In genomic region chr12:54789346-54790143, GRCm38 (mm10) we compare ENCODE assay signal across 9 mouse cellular contexts. TPM values are rescaled to one million over a fixed set of nuclear protein-coding genes. Genes with fewer than 3 reads are reported as not detected.
DNase-seq lines count a peak whose midpoint lies in the region; ATAC-seq lines count a peak whose summit lies in the region.
"Had no signal": no experiment of that assay in that cellular context is flagged by ENCODE, and none has a peak within 500 bp of the region (broad histone marks: within the 10 kb centered on the region; RNA-seq: fewer than 3 reads in every experiment).

No protein-coding gene starts in this region.

- H3K9me3 ChIP-seq in kidney, embryonic 15.5 days (replicated peaks): no peaks in the 10 kb centered on the region

- H3K27me3 ChIP-seq in kidney, embryonic 15.5 days: no peaks in the 10 kb centered on the region

- no peak overlapping the region for H3K9ac ChIP-seq in kidney, embryonic 15.5 days

- peaks cover 53% of the 10 kb centered on the region for H3K4me1 ChIP-seq in kidney, embryonic 15.5 days

- peak; percentile 54 for DNase-seq in MN1 (ENCODE audit: low spot score)
- DNase-seq in embryo, embryonic 9.5 days (ENCODE audit: extremely low spot score): peak; percentile 49
- DNase-seq in heart, adult 8-10 months (ENCODE audit: low spot score): peak; percentile 63
- peak; percentile 31 for DNase-seq in lung, postnatal 14 days
- no peak for DNase-seq in frontal cortex, postnatal 36 days (ENCODE audit: low spot score in 2 of 2)
- no peak for DNase-seq in thymus, postnatal 36 days

- H3K27ac ChIP-seq in kidney, embryonic 15.5 days: peak overlapping the region; percentile 57

- peaks cover 38% of the 10 kb centered on the region for H3K36me3 ChIP-seq in kidney, embryonic 15.5 days

- 24% methylated on average over 11 of the region's 11 CpGs for WGBS in kidney, embryonic 15.5 days

- peak overlapping the region; percentile 35 for H3K4me2 ChIP-seq in kidney, embryonic 15.5 days

- peak overlapping the region; percentile 2; the same call in 1 of the 2 replicates for H3K4me3 ChIP-seq in kidney, embryonic 15.5 days (replicated peaks)
- H3K4me3 ChIP-seq: erythroblast, embryonic 14.5 days had no signal

- ATAC-seq in kidney, embryonic 15.5 days (replicated peaks; ENCODE audit: low FRiP score): peak; percentile 87
- no peak for ATAC-seq in monocyte, adult 5-6 weeks (replicated peaks; ENCODE audit: insufficient number of reproducible peaks, low FRiP score, low TSS enrichment, poor library complexity, severe bottlenecking)

RNA-seq across cellular contexts. Expression of gene Snx6, which starts 6.0 kb away (rescaled TPM):
- 10 to 100 TPM; 27.1 to 31.7 (median 29.0) TPM for total RNA-seq in heart, adult 8-10 months (2022)
- 186 and 200 TPM in 2 replicates for polyA plus RNA-seq in kidney, embryonic 15.5 days (2015; fragmentation: Nextera tagmentation; extraction: Ambion mirVana)
- total RNA-seq in monocyte, adult 5-6 weeks (2017): 76.5 to 87.3 TPM (median 85.8 TPM) in 3 replicates

Comparison
In these comparisons a context has a peak if more than half of its experiments do, and no peak if none do; other contexts are left out.
1. DNase-seq: peak in MN1 (single experiment), embryo, embryonic 9.5 days (single experiment), heart, adult 8-10 months (single experiment) and lung, postnatal 14 days (single experiment); none in frontal cortex, postnatal 36 days (0 of 2) and thymus, postnatal 36 days (0 of 2).